Mouse (Mus musculus) G1E (cell line): ENCODE measurements around the gene Hoxa5.

Experiments
- CTCF ChIP-seq: IDR thresholded peaks from 2 replicates; pipeline ENCODE4 v1.5.1; 2012; ENCODE audit warnings: low read depth, low read length, inconsistent platforms, mixed read lengths
- GATA1 ChIP-seq: IDR thresholded peaks from 2 replicates; pipeline ENCODE4 v1.6.1; 2012; ENCODE audit warnings: borderline replicate concordance, low read length, inconsistent platforms, mixed read lengths
- GATA2 ChIP-seq: IDR thresholded peaks from 2 replicates; pipeline ENCODE4 v1.6.1; 2012; ENCODE audit warnings: low read depth, low read length, inconsistent platforms, borderline replicate concordance
- POLR2AphosphoS5 ChIP-seq: IDR thresholded peaks from 2 replicates; pipeline ENCODE4 v1.6.1; 2012; ENCODE audit warnings: low read depth, low read length, inconsistent platforms; ENCODE audit not compliant: insufficient replicate concordance
- TAL1 ChIP-seq: conservative IDR thresholded peaks from 2 replicates; pipeline ENCODE4 v1.6.1; 2012; ENCODE audit warnings: low read depth, low read length, inconsistent platforms, mixed read lengths

DNA sequence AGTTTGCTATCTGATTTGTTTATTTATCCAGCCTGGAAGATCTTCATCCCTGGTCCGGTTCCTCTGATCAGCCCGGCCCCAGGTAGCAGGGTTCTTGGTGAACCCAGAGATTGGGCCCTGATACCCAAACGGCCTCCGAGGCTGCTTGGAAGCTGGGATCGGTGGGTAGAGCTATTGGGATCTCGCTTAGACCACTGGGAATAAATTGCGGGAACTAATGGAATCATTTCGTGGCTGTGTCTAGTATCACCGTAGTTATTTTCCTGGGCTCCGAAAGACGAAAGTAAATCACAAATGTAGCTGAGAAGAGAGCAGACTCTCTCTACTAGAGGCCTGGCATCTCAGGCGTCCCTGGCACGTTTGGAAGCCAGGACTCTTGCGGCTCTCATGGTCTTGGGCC lies 834 bp upstream of the Hoxa5 start:
- TF ChIP-seq CTCF, result no peak
- TF ChIP-seq GATA1, result no peak
- no peak for TF ChIP-seq POLR2AphosphoS5
- no peak for TF ChIP-seq TAL1
- no peak for TF ChIP-seq GATA2
